Mouse (Mus musculus) retina, postnatal 1 day (tissue): ENCODE measurements around the gene Ldlrad1.

Source experiments
- DNase-seq: peaks from one replicate; pipeline ENCODE4 v3.0.0-alpha.2; 2012

Gene Ldlrad1

GRCm38 (mm10) chr4:107213279-107214011, 4.5 kb downstream of the Ldlrad1 start:
- no peak for DNase-seq

GRCm38 (mm10) chr4:107217574-107217973, 8.6 kb downstream of the Ldlrad1 start:
- DNase-seq: no peak

- no peak for DNase-seq
Measured at GRCm38 (mm10) chr4:107221524-107221923, 12.5 kb downstream of the Ldlrad1 start.

- no peak for DNase-seq
Measured at GRCm38 (mm10) chr4:107223225-107224204, 14.5 kb downstream of the Ldlrad1 start.

- DNase-seq: no peak
Measured at GRCm38 (mm10) chr4:107226313-107226712, 17.3 kb downstream of the Ldlrad1 start.

- no peak for DNase-seq
Measured at GRCm38 (mm10) chr4:107232219-107232618, 23.2 kb downstream of the Ldlrad1 start.

GRCm38 (mm10) chr4:107238253-107238652, 29.3 kb downstream of the Ldlrad1 start:
- DNase-seq: no peak

- DNase-seq: no peak
Measured at GRCm38 (mm10) chr4:107240196-107240595, 31.2 kb downstream of the Ldlrad1 start.

- peak; percentile 30 for DNase-seq
Measured at GRCm38 (mm10) chr4:107243365-107244333, 34.7 kb downstream of the Ldlrad1 start.

- no peak for DNase-seq
Measured at GRCm38 (mm10) chr4:107245368-107245767, 36.4 kb downstream of the Ldlrad1 start.

- DNase-seq: no peak
Measured at GRCm38 (mm10) chr4:107246040-107246439, 37.1 kb downstream of the Ldlrad1 start.

- DNase-seq: no peak
Measured at GRCm38 (mm10) chr4:107247110-107247509, 38.1 kb downstream of the Ldlrad1 start.

GRCm38 (mm10) chr4:107248061-107248460, 39.1 kb downstream of the Ldlrad1 start:
- no peak for DNase-seq

- DNase-seq: no peak
Measured at GRCm38 (mm10) chr4:107249471-107249870, 40.5 kb downstream of the Ldlrad1 start.

GRCm38 (mm10) chr4:107250494-107250893, 41.5 kb downstream of the Ldlrad1 start:
- DNase-seq: peak; percentile 82

GRCm38 (mm10) chr4:107252522-107252921, 43.5 kb downstream of the Ldlrad1 start:
- DNase-seq: no peak

- DNase-seq: peak; percentile 98
Measured at GRCm38 (mm10) chr4:107253125-107254091, 44.4 kb downstream of the Ldlrad1 start, which contains the start of the genes Lrrc42 and Hspb11. Gene Lrrc42, minus strand, starts transcription at chr4:107253532. Gene Hspb11, plus strand, starts transcription at chr4:107253593.

- peak; percentile 39 for DNase-seq
Measured at GRCm38 (mm10) chr4:107254414-107254813, 45.4 kb downstream of the Ldlrad1 start.

- DNase-seq: no peak
Measured at GRCm38 (mm10) chr4:107260001-107260400, 51.0 kb downstream of the Ldlrad1 start.
